Mouse (Mus musculus): ENCODE measurements around the gene Frem2.

The Frem2 gene

DNA sequence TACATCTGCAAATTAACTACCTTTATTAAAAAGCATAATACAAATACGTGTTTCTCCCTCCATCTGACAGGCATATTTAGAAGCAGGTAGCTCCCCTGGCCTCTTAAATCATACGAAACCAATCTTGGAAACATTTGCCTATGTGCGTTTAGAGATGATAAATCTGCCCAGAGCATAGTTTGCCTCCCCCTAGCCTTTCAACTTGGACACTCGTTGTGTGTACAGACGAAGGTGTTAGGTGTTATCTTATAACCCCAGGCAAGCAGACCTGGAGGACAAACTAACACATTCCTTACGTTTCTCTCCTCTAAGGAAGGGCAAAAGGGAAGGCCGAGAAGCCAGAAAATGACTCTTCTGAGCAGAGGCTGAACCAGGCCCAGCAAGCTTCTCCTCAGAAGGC, 104.5 kb downstream of the Frem2 start:
- no peak for DNase-seq

DNA sequence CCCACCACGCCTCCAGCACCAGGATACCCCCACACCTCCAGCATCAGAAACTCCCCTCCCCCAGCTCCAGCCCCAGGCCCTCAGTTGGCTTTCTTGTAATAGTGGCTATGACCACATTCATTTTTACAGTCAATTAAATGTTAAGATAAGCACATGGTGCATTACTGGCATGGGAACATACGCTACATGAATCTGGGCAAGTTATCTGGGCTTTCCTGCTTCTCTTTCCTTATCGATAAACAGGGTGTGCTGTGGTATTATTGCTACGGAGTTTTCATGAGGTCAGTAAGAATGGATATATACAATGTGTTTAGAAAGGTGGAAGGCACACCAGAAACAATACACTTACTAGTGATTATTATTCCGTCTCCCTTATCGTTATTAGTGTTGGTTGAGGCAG, 125.1 kb downstream of the Frem2 start:
- DNase-seq = no peak

DNA sequence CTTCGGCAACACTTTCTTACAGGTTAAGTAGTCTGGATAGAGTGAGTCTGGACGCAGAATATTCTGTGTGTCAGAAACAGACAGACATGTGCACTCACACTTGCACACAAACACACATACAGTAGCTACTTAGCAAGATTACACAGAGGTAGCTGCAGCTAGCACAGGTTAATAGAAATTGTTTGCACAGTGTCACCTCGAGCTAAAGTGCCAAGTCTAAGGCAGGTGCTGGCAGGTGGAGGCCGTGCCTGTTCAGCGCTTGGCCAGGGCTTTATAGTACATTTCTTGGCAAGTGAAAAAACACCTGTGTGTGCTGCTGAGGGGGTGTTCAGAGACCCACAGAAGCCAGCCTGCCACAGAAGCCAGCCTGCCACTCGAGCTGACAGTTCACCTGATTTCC, 126.8 kb downstream of the Frem2 start:
- DNase-seq = no peak

DNA sequence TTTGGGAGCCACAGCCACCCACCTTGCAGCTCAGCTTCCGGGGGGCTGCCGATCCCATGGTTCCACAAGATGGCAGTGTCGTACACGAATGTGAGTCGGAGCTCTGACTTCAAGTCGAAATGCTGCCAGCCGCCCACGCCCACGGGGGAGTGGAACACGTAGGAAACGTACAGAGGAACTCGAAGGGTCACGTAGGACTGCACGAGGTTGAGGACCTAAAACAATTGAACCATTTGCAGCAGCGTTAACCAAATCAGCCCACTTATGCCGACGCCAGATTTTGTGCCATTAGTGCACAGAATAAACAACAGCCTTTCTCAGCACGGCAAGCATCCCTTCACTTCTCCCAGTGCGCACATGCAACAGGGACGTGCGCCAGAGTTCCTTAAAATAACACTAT, 131.4 kb downstream of the Frem2 start:
- DNase-seq = peak; percentile 93

DNA sequence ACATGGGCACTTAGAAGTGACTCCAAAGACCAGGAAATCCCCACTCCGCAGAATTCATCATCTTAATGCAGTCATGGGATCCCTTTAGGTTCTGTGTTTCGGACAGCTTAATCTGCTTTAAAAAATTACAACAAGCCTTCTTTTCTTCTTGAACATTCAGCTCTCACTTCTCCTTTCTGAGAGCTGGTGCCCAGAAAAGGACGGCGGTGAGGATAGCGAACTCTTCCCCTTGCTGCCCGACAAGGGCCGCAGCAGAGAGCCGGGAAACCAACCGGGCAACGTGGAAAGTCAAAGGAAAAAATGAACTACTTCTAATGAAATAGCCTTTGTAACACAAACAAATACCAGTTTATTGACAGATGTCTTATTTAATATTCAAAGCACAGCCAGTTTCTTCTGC, 134.4 kb downstream of the Frem2 start:
- DNase-seq = no peak

DNA sequence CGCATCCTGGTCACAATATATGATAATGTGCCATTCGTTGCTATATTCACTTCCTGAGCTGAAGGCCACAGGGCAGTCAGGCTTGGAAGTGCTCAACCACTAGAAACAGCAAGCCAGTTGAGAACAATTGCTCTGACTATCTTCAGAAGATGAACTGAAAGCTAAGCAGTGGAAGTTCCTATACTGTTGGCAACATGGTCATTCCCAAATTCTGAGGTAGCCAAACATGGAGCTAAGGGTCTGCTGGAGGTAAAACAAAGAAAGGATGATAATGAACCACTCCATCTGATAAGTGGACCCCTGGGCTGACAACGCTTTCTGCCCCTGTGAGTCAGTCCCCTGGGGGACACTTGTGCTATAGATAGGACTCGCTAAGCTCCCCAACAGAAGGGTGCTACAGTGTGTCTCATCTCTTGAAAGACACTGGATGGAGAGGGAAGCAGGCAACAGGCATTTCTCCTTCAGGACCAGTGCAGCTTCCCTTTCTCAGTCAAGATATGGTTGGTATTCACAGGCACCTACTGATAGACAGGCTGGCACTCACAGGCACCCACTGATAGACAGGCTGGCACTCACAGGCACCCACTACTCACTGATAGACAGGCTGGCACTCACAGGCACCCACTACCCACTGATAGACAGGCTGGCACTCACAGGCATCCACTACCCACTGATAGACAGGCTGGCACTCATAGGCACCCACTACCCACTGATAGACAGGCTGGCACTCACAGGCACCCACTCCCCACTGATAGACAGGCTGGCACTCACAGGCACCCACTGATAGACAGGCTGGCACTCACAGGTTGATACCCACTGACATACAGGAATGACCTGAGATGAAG, 142.7 kb downstream of the Frem2 start:
- DNase-seq = no peak

DNA sequence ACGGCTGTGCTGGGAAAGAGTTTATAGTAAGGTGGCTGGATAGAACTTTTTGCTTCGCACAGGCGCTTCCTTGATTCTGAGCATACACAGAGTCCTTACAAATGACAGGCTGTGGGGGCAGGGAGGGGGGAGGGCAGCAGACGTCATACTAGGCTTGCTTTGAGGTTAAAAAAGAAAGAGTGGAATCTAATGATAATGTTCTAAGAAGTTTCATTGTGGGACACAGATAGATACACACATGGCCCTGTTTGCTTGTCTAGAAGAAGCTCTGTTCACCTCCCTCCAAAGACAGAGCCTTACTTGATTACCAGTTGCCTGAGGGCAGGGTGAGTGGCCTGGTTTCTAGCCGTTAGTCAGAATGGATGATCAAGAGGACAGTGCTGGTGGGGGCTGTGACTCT, 144.1 kb downstream of the Frem2 start:
- DNase-seq = no peak

DNA sequence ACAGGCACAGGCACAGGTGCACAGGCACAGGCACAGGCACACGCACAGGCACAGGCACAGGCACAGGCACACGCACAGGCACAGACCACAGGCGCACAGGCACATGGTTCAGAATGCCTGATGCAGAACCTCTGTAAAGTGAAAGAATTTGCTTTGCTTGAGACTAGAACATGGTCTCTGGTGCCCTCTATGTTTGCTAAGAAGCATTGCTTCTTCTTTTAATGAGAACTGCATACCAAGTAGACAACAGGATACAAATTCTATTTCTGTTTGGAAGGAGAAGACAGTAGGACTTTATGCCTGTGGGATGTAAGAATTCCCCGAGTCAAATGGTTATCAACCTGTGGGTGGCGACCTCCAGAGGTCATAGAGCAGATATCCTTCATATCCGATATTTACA, 154.7 kb downstream of the Frem2 start:
- no peak for DNase-seq

DNA sequence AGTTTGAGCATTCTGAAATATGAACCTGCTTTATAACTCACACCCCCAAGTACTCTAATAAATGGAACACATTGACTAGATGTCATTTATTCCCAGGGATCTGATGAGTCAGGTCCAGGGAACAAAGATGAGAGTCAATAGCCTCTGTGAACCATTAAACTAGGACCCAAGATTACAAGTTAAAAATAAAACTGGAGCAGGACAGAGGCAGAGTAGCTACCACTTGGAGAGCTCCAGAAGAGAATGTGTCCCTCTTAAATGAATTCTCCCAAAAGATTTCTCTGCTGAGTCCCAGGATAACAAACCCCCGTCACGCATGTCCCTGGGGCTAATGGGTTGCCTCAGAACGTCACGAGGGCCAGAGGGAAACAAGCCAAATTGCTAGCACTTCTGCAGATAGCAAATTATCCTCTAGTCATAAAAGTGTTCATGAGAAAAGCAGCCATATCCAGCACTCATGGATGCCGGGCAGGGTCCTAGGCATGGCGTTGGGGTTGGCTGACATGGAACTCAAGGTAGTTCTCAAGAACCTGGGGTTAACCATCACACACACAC, 158.7 kb downstream of the Frem2 start:
- no peak for DNase-seq

DNA sequence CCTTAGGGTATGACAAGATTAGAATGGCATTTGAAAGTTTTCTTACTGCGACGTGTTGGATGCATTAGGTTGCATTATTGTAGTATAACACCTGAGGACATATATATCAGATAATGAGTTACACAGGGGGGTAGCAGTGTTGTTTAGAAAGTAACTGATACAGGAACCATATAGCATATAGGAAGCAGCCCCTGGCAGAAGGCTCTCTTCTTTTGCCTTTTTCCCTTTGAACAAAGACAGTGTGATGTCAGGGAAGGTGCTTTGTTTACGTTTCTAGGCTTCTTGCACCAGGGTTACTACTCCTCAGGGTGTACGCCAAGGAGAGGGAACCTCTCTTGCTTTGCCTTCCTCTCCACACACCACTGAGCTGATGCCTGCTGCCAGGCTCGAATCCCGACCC, 168.8 kb downstream of the Frem2 start, which contains the start of gene Stoml3:
TSS of gene Stoml3 (plus strand) at position 301 of the 400 bp plus-strand sequence.
- DNase-seq = no peak

DNA sequence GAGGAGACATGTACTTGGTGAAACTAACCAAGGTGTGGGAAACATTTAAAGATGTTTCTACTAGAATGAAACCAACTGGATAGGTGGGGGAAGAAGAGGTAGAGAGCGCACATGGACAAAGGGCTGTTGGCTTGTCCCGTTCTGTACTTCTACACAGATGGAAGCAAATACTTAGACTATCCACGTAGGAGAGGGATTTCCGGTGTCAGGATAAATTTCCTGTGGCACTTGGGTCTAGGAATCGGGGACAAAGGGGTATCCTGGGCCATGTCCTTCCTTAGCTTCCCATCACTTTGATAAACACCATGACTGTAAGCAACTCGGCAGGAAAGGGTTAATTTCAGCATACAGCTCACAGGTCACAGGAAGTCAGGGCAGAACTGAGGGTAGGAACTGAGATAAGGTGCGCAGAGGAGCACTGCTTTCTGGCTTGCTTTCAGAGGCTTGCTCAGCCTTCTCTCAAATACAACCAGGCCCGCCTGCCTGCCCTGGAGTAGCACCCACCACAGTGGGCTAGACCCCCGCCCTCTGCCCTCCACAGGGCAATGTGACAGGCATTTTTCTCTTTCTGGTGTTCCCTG, 170.1 kb downstream of the Frem2 start:
- DNase-seq = no peak

DNA sequence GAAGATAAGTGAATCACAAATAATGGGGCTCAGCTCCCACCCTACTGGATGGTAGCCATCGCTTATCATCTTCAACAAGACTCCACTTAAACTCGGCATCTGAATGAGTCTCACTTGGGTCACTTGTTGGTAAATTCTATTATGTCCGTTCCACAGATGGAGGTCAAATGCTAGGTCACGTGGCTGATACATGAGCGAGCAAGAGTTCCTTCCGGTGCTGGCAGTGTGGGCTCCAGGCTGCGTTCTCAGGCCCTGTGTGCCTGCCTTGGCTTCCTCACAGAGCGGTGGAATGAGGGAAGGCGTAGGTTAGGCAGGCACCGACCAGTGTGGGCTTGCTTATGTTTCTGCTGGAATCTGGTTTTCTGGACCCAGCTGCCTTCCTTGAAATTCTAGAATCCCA, 170.6 kb downstream of the Frem2 start:
- DNase-seq = no peak

DNA sequence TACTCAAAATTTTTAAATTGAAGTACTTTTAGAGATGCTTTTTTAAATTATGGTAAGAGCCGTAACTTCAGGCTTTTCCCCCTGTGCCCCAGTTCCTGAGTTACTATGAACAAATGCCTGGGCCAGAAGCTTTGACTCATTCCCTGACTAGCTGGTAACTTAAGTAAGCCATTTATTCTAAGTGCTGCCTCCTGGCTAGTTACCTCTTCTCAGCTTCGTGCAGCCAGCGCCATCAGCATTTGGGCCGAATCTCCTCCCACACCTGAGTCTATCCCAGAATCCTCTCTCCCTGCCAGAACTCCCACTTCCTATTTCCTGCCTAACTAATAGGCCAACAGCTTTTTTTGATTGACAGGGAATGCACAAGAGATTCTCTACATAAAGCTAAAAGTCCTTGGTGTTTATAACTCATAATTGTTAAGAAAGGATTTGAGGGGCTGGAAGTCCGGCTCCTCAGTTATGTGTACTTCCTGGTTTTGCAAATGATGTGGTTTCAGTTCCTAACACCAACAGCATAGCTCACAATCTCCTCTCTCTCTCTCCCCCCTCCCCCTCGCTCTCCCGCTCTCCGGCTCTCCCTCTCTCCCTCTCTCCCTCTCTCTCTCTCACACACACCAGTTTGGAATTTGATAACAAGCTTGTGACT, 173.6 kb downstream of the Frem2 start:
- DNase-seq = no peak

DNA sequence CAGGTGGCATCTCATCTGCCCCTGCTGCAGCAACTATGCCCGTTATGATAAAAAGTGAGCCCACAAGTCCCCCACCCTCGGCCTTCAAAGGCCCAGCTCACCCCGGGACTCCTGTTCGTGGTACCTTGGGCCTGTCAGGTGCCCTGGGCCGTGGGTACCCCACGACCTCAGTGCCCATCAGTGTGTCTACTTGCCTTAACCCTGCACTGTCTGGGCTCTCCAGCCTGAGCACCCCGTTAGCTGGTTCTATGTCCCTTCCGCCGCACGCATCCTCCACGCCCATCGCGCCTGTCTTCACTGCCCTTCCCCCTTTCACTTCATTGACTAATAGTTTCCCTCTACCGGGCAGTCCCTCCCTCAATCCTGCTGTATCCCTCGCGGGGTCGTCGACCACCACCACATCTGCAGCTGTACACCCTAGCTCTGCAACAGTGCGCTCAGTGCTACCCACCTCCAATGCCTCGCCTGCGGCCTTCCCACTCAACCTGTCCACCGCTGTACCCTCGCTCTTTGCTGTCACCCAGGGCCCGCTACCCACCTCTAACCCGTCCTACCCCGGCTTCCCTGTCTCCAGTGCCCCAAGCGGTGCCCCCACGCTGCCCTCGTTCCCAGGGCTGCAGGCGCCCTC, 178.6 kb downstream of the Frem2 start:
- no peak for DNase-seq

DNA sequence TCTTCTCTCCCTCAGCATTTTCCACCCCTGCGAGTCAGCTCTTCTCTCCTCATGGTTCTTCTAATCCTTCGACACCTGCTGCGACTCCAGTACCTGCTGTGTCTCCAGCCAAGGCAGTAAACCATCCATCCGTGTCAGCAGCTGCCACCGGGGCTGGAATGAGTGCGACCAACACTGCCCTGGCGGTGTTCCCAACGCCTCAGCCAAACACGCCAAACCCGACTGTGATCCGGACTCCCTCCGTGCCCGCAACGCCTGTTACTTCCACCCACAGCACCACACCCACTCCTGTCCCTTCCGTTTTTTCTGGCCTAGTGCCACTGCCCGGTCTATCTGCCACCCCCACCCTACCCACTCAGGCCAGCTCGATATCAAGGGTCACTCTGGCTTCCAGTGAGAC, 179.7 kb downstream of the Frem2 start:
- no peak for DNase-seq

DNA sequence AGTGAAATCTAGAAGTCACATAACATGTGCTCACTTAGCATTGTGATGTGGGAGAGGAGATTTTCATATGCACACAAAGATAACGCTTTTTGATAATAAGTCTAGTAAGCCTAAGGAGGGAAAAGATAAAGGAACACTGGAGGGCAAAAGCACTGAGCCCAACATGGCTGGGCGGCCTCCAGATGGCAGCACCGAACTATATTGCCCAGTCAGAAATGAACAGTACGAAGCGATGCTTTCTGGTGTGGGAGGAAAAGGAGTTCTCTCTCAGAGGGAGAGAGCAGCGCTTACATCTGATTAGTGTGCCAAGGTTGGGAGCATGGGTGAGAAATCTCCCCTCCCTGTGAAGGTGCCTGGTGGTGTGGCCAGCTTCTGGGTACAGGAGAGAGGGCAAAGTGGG, 181.3 kb downstream of the Frem2 start:
- DNase-seq = peak; percentile 48

DNA sequence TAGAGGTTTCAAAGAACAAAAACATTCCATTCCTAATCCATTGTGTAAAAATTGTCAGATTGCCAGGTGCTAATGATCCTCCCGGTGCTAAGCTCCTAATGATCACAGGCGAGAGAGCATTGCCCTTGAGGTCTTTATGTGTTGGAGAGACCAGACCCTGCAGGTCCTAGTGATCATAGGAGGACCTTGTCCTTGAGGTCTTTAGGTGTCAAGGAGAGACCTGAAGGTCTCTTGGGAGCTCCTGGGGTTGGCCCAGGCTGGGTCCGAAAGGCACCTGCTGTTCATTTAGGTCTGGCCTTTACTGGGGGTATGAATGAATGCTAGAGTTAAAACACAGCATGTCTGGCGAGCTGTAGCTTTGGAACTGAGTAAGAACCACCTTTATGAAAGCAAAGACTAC, 183.0 kb downstream of the Frem2 start:
- no peak for DNase-seq

DNA sequence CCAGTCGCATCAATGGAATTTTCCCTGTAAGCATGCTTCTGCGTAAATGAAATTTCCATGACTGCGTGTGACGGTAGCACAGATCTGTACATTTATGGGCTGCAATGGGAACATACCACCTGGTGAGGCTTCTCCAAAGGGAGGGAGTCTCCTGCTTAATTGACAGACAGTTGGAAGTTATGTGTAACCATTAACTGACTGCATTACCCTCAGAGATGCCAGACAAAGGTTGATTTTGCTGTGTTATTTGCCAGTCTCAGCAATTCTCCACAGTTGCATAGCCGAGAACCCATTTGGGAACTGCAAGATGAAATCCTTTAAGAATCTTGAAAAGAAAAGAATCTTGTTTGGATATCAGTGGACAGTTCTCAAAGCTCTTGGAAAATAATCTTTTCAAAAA, 185.1 kb downstream of the Frem2 start:
- DNase-seq = no peak

DNA sequence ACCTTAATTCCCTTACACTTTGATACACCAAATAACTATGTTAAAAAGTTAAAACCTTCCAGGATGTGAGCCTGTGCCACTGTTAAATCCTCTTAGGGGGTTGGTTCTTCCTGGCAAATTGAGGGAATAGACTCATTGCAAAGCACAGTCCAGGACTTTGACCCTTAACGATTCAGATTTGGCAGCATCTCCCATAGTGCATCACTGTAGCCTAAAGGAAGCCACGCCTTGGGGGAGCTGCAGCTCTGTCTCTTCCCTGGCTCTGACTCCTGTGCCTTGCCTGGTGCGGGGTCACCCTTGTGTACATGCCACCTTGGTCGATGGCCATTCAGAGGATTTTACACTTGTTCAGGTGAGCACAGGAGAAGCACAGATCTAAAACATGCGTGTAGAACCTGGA, 187.5 kb downstream of the Frem2 start:
- no peak for DNase-seq

DNA sequence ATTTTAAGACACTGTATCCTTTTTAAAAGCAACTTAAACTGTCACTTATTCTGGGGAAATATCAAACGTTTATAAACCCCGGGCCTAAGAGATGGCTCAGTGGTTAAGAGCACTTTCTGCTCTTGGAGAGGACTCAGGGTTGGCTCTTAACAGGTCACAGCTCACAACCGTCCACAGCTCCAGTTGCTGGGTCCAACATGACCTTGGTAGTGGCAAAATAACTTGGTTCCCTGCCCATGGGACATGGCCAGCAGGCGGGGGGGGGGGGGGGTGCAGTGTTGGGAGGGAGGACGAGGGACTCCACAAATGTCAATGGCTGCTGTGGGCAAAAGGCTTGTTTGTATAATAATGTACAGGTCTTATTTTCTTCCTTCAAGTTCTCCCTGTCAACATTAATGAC, 189.8 kb downstream of the Frem2 start:
- no peak for DNase-seq

DNA sequence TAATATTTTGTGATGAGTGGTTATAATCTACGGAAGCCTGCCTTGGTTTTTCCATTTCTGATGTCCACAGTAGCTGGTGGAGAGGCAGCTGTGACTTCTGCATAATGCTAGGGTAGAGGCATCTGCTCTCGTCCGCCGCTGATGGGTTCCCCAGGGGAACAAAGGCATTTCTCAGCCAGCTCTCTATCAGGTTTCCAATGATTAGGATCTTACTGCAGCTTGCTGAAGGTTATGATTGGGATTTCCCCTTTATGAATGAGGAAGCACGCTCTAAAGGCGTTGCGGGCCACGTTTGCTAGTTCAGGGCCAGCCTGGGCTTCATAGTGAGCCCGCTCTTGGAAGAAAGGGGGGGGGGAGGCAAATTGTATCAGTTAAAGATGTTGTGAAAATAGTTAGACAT, 190.7 kb downstream of the Frem2 start:
- no peak for DNase-seq

DNA sequence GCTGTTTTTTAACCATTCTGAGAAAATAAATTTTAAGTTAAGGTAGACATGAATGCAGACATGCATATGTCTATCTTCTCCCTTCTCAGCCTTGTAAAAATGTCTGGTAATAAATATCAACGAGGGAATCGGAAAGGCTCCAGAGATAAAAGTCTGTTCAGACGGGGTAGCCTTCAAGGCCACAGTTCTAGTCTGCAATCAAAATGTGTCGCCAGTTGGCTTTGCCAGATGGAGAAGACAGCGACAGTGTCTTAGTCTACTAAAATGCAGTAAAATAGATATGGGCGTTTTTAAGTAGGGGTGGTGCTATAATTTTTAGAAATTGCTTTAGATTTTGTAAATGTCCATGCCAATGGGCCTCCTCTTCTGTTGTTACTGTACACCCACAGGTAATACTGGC, 191.8 kb downstream of the Frem2 start:
- DNase-seq = no peak

DNA sequence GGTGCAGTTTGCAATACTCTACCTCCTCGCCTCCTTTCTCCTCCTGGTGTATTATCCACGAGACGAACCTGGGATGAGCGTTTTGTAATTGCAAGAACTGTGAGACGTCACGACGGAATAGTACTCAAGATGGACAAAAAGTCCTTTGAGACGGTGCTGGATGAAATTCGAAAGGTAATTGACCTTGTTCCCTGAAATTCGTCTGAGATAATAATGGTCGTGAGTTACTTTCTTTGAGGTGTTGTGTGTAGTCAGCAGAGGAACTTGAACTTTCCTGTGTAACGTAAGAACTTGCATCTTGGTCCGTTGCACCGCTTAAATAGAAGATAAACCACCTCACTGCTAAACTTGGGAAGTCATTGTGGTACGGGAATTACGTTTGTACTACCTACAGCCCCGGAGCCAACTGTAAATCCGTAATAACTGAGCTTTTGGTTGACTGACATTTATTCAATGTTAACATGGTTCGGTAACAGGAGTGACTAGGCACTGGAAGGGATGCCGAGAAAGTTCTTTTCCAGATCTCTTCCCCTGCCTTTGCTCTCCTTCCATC, 192.9 kb downstream of the Frem2 start:
- DNase-seq = no peak
